Mouse (Mus musculus) C2C12 (cell line): ENCODE results near the gene Tmprss7. TPM values are rescaled to one million over a fixed set of nuclear protein-coding genes. Genes with fewer than 3 reads are reported as not detected.
A peak's percentile ranks its signal among the peaks of the same experiment; 100 is the strongest.

Experiments used
- H3K27me3 ChIP-seq: one replicate; pipeline ENCODE4 v1.6.1; 2011; ENCODE audit not compliant: control insufficient read depth, insufficient read depth, insufficient read length
- H3K36me3 ChIP-seq: one replicate; pipeline ENCODE4 v1.6.1; 2011; ENCODE audit not compliant: control insufficient read depth, insufficient read depth
- H3K4me3 ChIP-seq: one replicate; pipeline ENCODE4 v1.5.1; 2011; ENCODE audit warnings: mild to moderate bottlenecking, control low read depth; ENCODE audit not compliant: poor library complexity, insufficient read depth, severe bottlenecking
- H3K79me2 ChIP-seq: one replicate; pipeline ENCODE4 v1.6.1; 2011; ENCODE audit not compliant: control insufficient read depth, insufficient read depth
- H3K79me3 ChIP-seq: one replicate; pipeline ENCODE4 v1.6.1; 2011; ENCODE audit warnings: low read depth, control low read depth
- H3ac ChIP-seq: one replicate; pipeline ENCODE3; 2011; ENCODE audit warnings: low read depth; ENCODE audit not compliant: control insufficient read depth, insufficient read length
- CEBPB ChIP-seq: IDR thresholded peaks from one replicate; pipeline ENCODE4 v1.6.1; 2011; ENCODE audit warnings: low read depth, mild to moderate bottlenecking, control low read depth, moderate library complexity
- CTCF ChIP-seq: IDR thresholded peaks from one replicate; pipeline ENCODE4 v1.5.1; 2011; ENCODE audit not compliant: control insufficient read depth, insufficient read depth, insufficient read length
- FOSL1 ChIP-seq: IDR thresholded peaks from one replicate; pipeline ENCODE4 v1.8.0; 2011; ENCODE audit warnings: mild to moderate bottlenecking, low read length; ENCODE audit not compliant: poor library complexity, insufficient read depth, severe bottlenecking
- MAX ChIP-seq: IDR thresholded peaks from one replicate; pipeline ENCODE4 v1.6.1; 2011; ENCODE audit warnings: mild to moderate bottlenecking, control low read depth
- MYOD1 ChIP-seq: IDR thresholded peaks from one replicate; pipeline ENCODE4 v1.6.1; 2011; ENCODE audit warnings: low read depth; ENCODE audit not compliant: control insufficient read depth, insufficient read length
- MYOG ChIP-seq: IDR thresholded peaks from one replicate; pipeline ENCODE4 v1.6.1; 2011; ENCODE audit not compliant: control insufficient read depth, insufficient read length; ENCODE audit errors: extremely low read depth
- USF1 ChIP-seq: IDR thresholded peaks from one replicate; pipeline ENCODE4 v1.6.1; 2011; ENCODE audit warnings: low read depth, mild to moderate bottlenecking, control low read depth, moderate library complexity
- long read RNA-seq, 2 experiments: library from polyadenylated mRNA; unstranded; transcript quantifications; one replicate each; pipeline ENCODE4 v2.0.0; 2019 to 2020
- polyA plus RNA-seq: library from polyadenylated mRNA; unstranded; fragments of >200 nt; fragmentation: generic; extraction: Trizol; gene quantifications from one replicate; pipeline ENCODE4 v1.2.1, GENCODE M21; 2012; ENCODE audit warnings: missing spikeins

The Tmprss7 gene
- not detected for polyA plus RNA-seq
- long read RNA-seq, experiment 1 = 0 reads
- long read RNA-seq, experiment 2 = 0 reads

GRCm38 (mm10) chr16:45693558-45693957 is at the start of gene Tmprss7:
Tmprss7 (minus strand) TSS chr16:45693658.
- Histone ChIP-seq H3K4me3 (no peak within 1 kb of the TSS), H3ac (no peak within 1 kb of the TSS), H3K36me3 (no peaks in the 10 kb centered on the region), H3K27me3 (no peaks in the 10 kb centered on the region), H3K79me2 (no peaks in the 10 kb centered on the region), H3K79me3 (no peaks in the 10 kb centered on the region)
- no peak for TF ChIP-seq USF1
- no peak for TF ChIP-seq CTCF
- TF ChIP-seq MYOG = no peak
- TF ChIP-seq MYOD1 = no peak
- no peak for TF ChIP-seq MAX
- TF ChIP-seq CEBPB = no peak
- TF ChIP-seq FOSL1 = no peak

DNA sequence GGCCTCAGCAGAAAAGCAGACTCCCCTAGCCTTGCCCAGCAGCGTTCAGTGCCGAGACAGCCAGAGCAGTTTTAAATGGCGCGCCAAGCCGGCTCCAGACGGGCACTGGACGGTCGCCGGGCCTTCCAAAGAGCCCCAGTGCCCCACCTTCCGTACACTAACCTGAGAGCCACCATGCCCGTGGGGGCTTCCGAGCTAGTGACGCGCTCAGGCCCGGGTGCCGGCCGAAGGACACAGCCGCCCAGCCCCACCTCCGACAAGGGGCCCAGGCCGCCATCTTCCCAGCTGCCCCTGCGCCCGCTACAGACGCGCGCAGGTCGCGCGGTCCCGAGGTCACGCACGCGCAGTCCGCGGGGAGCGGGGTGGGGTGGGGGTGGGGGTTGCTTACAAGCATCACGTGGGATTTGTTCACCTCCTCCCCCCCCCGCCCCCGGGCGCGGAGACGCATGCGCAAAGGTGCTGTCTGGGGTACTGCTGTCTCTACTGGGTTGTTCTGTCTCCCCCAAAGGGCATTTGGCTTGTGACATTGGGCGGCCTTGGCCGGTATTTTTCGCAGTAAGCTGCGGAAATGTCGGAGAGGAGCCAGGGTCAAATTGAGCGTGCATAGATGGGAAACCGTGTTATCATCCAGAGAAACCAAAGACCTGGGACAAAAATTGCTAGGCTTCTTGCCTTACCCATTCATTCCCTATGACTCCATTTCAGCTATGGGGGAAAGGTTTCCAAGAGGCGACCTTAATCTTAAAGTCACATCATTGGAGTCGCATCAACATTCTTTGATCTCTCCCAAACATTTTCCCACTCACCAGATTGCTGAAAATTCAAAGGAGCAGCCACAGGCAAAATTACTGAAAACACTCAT is 49.4 kb upstream of the Tmprss7 start, which contains the start of gene Abhd10:
Abhd10 (minus strand) TSS at position 341 of the 862 bp plus-strand sequence.
- peaks cover 35% of the 10 kb centered on the region for H3K79me3 ChIP-seq
- peak within 1 kb of the TSS; percentile 68 for H3K4me3 ChIP-seq
- peak within 1 kb of the TSS; percentile 87 for H3ac ChIP-seq
- H3K36me3 ChIP-seq = peaks cover 25% of the 10 kb centered on the region
- TF ChIP-seq MYOD1 = no peak
- TF ChIP-seq USF1 = peak; percentile 78
- H3K27me3 ChIP-seq = no peaks in the 10 kb centered on the region
- H3K79me2 ChIP-seq = peaks cover 49% of the 10 kb centered on the region

GRCm38 (mm10) chr16:45737880-45738279 is 44.4 kb upstream of the Tmprss7 start:
- no peaks in the 10 kb centered on the region for H3K27me3 ChIP-seq
- H3ac ChIP-seq = no peak overlapping the region
- TF ChIP-seq MYOG (no peak), CTCF (no peak), MAX (no peak), FOSL1 (no peak), MYOD1 (no peak)
- peaks cover 35% of the 10 kb centered on the region for H3K79me3 ChIP-seq
- no peak overlapping the region for H3K4me3 ChIP-seq
- peaks cover 55% of the 10 kb centered on the region for H3K79me2 ChIP-seq
- H3K36me3 ChIP-seq = peaks cover 47% of the 10 kb centered on the region

- Histone ChIP-seq H3K79me2 (peaks cover 45% of the 10 kb centered on the region), H3K36me3 (peaks cover 58% of the 10 kb centered on the region), H3ac (no peak overlapping the region), H3K4me3 (no peak overlapping the region), H3K27me3 (no peaks in the 10 kb centered on the region), H3K79me3 (peaks cover 29% of the 10 kb centered on the region)
- no peak for TF ChIP-seq CEBPB
- TF ChIP-seq MYOD1 = no peak
- TF ChIP-seq CTCF = no peak
- no peak for TF ChIP-seq USF1
- no peak for TF ChIP-seq MAX
- no peak for TF ChIP-seq MYOG
- no peak for TF ChIP-seq FOSL1
Measured at GRCm38 (mm10) chr16:45736724-45737123, 43.3 kb upstream of the Tmprss7 start.

DNA sequence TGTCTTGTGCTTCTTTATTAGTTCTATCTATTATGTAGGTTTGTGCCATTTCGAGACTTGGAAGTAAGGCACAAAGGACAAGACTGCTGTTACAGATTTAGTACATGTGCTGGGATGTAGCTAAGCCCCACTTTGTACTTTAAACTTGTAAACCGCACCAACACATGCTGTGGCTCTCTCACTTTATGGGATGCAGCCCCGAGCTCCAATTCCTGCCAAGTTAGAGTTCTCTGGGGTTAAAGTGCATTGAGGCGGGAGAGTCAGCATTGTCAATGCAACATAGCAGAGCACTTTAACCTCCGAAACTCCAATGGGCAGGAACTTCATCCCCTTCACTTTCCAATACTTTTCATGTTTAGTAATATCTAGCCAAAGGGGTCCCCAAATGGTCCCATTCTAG is 35.7 kb upstream of the Tmprss7 start:
- Histone ChIP-seq H3K79me2 (no peaks in the 10 kb centered on the region), H3K79me3 (no peaks in the 10 kb centered on the region)
- TF ChIP-seq CEBPB (no peak), USF1 (no peak), CTCF (no peak), MYOG (no peak), MYOD1 (no peak), FOSL1 (no peak), MAX (no peak)

DNA sequence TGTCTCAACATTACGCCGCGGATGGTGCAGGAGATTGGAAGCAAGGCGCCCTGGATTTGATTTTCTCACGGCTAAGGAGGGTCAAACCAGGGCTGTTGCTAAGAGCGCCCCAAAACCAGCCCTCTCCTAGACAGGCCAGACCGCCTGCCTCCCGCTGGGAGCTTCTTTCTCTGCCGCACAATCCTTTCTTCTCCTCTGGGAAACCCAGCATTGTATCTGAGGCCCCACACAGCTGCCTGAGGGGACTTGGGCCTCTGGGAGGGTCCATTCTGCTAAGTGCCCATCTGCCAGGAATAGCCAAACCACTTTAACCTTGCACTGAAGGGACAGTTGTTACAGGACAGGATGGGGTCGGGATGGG is 31.3 kb upstream of the Tmprss7 start:
- H3K4me3 ChIP-seq = no peak overlapping the region
- H3K36me3 ChIP-seq = peaks cover 5% of the 10 kb centered on the region
- H3K79me2 ChIP-seq = no peaks in the 10 kb centered on the region
- TF ChIP-seq MYOD1 (no peak), USF1 (no peak), CTCF (no peak), CEBPB (no peak), FOSL1 (no peak), MYOG (no peak)
- H3K79me3 ChIP-seq = no peaks in the 10 kb centered on the region
- H3K27me3 ChIP-seq = no peaks in the 10 kb centered on the region
- H3ac ChIP-seq = no peak overlapping the region

More for the DNA sequence above, 35.7 kb upstream of the Tmprss7 start:
- peaks cover 40% of the 10 kb centered on the region for H3K36me3 ChIP-seq
- no peaks in the 10 kb centered on the region for H3K27me3 ChIP-seq
- H3ac ChIP-seq = no peak overlapping the region
- no peak overlapping the region for H3K4me3 ChIP-seq
